Mouse (Mus musculus): ENCODE results near the gene Gm10718.
"Not testable (repeated sequence)": the region's sequence is repeated elsewhere in the genome, so short reads cannot be mapped to it uniquely, and the experiment has no call there.

Gene Gm10718

GRCm38 (mm10) chr9:3023312-3023984 is at the start of gene Gm10718:
Gm10718 (plus strand) TSS chr9:3023547.
- DNase-seq, result not testable (repeated sequence)

DNA sequence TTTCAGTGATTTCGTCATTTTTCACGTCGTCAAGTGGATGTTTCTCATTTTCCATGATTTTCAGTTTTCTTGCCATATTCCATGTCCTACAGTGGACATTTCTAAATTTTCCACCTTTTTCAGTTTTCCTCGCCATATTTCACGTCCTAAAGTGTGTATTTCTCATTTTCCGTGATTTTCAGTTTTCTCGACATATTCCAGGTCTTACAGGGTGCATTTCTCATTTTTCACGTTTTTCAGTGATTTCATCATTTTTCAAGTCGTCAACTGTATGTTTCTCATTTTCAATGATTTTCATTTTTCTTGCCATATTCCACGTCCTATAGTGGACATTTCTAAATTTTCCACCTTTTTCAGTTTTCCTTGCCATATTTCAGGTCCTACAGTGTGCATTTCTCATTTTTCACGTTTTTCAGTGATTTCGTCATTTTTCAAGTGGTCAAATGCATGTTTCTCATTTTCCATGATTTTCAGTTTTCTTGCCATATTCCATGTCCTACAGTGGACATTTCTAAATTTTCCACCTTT is 22.8 kb upstream of the Gm10718 start, which contains the start of gene Gm10722:
TSS of gene Gm10722 (plus strand) at position 478 of the 528 bp plus-strand sequence.
- not testable (repeated sequence) for DNase-seq

GRCm38 (mm10) chr9:3001006-3001405 is 22.3 kb upstream of the Gm10718 start:
- not testable (repeated sequence) for DNase-seq

GRCm38 (mm10) chr9:3001948-3002659 is 21.2 kb upstream of the Gm10718 start:
- DNase-seq, result peak; percentile 15 to 52

DNA sequence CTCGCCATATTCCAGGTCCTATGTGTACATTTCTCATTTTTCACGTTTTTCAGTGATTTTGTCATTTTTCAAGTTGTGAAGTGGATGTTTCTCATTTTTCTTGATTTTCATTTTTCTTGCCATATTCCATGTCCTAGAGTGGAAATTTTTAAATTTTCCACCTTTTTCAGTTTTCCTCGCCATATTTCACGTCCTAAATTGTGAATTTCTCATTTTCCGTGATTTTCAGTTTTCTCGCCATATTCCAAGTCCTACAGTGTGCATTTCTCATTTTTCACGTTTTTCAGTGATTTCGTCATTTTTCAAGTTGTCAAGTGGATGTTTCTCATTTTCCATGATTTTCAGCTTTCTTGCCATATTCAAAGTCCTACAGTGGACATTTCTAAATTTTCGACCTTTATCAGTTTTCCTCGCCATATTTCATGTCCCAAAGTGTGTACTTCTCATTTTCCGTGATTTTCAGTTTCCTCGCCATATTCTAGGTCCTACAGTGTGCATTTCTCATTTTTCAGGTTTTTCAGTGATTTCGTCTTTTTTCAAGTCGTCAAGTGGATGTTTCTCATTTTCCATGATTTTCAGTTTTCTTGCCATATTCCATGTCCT is 20.5 kb upstream of the Gm10718 start, which contains the start of gene Gm11168:
TSS of gene Gm11168 (plus strand) at position 553 of the 603 bp plus-strand sequence.
- DNase-seq, result not testable (repeated sequence)

GRCm38 (mm10) chr9:3006179-3006578 is 17.2 kb upstream of the Gm10718 start:
- not testable (repeated sequence) for DNase-seq

GRCm38 (mm10) chr9:3006636-3007035 is 16.7 kb upstream of the Gm10718 start:
- peak; percentile 23 to 57 for DNase-seq

GRCm38 (mm10) chr9:3007272-3007671 is 16.1 kb upstream of the Gm10718 start:
- not testable (repeated sequence) for DNase-seq

- not testable (repeated sequence) for DNase-seq
Measured at GRCm38 (mm10) chr9:3009331-3009730, 14.0 kb upstream of the Gm10718 start.

GRCm38 (mm10) chr9:3012054-3012621 is 11.2 kb upstream of the Gm10718 start:
- not testable (repeated sequence) for DNase-seq

GRCm38 (mm10) chr9:3012733-3013279 is 10.5 kb upstream of the Gm10718 start, which contains the start of gene Gm10721:
Gm10721 (plus strand) TSS chr9:3013140.
- DNase-seq, result not testable (repeated sequence)

- not testable (repeated sequence) for DNase-seq
Measured at GRCm38 (mm10) chr9:3015354-3015753, 8.0 kb upstream of the Gm10718 start, which contains the start of gene Gm10720. Gm10720 (plus strand) TSS chr9:3015654.

DNA sequence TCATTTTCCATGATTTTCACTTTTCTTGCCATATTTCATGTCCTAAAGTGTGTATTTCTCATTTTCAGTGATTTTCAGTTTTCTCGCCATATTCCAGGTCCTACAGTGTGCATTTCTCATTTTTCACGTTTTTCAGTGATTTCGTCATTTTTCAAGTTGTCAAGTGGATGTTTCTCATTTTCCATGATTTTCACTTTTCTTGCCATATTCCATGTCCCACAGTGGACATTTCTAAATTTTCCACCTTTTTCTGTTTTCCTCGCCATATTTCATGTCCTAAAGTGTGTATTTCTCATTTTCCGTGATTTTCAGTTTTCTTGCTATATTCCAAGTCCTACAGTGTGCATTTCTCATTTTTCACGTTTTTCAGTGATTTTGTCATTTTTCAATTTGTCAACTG is 7.5 kb upstream of the Gm10718 start:
- DNase-seq, result not testable (repeated sequence)

- DNase-seq, result not testable (repeated sequence)
Measured at GRCm38 (mm10) chr9:3017108-3017507, 6.2 kb upstream of the Gm10718 start, which contains the start of gene Gm10719. Gm10719 (plus strand) TSS chr9:3017408.

DNA sequence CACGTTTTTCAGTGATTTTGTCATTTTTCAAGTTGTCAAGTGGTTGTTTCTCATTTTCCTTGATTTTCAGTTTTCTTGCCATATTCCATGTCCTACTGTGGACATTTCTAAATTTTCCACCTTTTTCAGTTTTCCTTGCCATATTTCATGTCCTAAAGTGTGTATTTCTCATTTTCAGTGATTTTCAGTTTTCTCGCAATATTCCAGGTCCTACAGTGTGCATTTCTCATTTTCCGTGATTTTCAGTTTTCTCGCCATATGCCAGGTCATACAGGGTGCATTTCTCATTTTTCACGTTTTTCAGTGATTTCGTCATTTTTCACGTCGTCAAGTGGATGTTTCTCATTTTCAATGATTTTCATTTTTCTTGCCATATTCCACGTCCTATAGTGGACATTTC is 4.4 kb upstream of the Gm10718 start:
- peak; percentile 11 to 21 for DNase-seq

GRCm38 (mm10) chr9:3019835-3020727 is 3.3 kb upstream of the Gm10718 start:
- peak in 1 of 2 experiments; percentile 8 for DNase-seq

- DNase-seq, result not testable (repeated sequence)
Measured at GRCm38 (mm10) chr9:3022316-3023008, 885 bp upstream of the Gm10718 start.

GRCm38 (mm10) chr9:3023985-3024648 is 770 bp downstream of the Gm10718 start:
- peak; percentile 20 to 52 for DNase-seq

DNA sequence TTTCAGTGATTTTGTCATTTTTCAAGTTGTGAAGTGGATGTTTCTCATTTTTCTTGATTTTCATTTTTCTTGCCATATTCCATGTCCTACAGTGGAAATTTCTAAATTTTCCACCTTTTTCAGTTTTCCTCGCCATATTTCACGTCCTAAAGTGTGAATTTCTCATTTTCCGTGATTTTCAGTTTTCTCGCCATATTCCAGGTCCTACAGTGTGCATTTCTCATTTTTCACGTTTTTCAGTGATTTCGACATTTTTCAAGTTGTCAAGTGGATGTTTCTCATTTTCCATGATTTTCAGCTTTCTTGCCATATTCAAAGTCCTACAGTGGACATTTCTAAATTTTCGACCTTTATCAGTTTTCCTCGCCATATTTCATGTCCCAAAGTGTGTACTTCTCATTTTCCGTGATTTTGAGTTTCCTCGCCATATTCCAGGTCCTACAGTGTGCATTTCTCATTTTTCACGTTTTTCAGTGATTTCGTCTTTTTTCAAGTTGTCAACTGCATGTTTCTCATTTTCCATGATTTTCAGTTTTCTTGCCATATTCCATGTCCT is 1.6 kb downstream of the Gm10718 start, which contains the start of gene Gm10717:
TSS of gene Gm10717 (plus strand) at position 506 of the 556 bp plus-strand sequence.
- peak in 1 of 2 experiments; percentile 13 for DNase-seq

Measured in thymus, postnatal 36 days (tissue).